16 mouse cellular contexts compared by ENCODE assay signal in the genomic region with DNA sequence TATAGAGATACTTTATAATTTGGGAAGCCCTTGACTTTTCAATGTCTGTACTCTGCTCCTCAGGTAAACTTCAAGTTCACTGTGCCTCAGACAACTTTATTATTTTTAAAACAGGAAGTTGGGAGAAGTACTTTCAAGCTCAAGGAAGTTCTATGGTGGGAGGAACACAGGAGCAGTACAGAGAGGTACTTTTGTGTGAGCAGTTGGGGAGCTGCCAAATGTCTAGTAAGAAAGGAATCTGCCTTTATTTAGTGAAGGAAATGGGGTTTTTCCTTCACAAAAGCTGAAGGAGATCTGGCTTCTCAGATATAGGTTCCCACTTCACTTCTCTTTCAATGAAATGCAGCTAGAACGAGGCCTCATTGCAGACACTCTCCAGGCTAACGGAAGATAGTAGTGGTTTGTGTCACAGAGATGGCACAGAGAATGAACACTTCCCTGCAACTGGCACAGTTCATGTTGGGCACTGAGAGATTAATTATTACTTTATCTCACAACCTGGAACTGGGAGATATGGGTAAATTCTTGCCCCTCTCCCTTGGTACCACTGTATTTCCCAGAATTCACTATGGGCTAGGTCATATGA. TPM values are rescaled to one million over a fixed set of nuclear protein-coding genes. Genes with fewer than 3 reads are reported as not detected.
DNase-seq lines count a peak whose midpoint lies in the region; ATAC-seq and TF ChIP-seq lines count a peak whose summit lies in the region.
"Had no signal": no experiment of that assay in that cellular context is flagged by ENCODE, and none has a peak within 500 bp of the region (broad histone marks: within the 10 kb centered on the region; RNA-seq: fewer than 3 reads in every experiment).

No protein-coding gene starts in this region.

- no peak overlapping the region for H3K4me3 ChIP-seq in heart, embryonic 10.5 days
- no peak overlapping the region for H3K4me3 ChIP-seq in lung, embryonic 14.5 days (ENCODE audit: low read depth, low read length)
- H3K4me3 ChIP-seq in lung, adult 2 months (replicated peaks; ENCODE audit: extremely low read depth, low read depth, low read length) = no peak overlapping the region
- H3K4me3 ChIP-seq in hindbrain, embryonic 13.5 days = no peak overlapping the region
- H3K4me3 ChIP-seq: forebrain, embryonic 10.5 days; gastrocnemius, adult 2 months; limb, embryonic 13.5 days; neural tube, embryonic 13.5 days had no signal

- no peaks in the 10 kb centered on the region for H3K36me3 ChIP-seq in heart, embryonic 10.5 days
- H3K36me3 ChIP-seq in lung, embryonic 14.5 days (ENCODE audit: insufficient read depth) = no peaks in the 10 kb centered on the region
- no peaks in the 10 kb centered on the region for H3K36me3 ChIP-seq in hindbrain, embryonic 13.5 days
- H3K36me3 ChIP-seq: forebrain, embryonic 10.5 days; limb, embryonic 13.5 days; neural tube, embryonic 13.5 days had no signal

- 55% methylated on average over 2 of the region's 2 CpGs for WGBS in heart, embryonic 10.5 days
- WGBS in lung, embryonic 14.5 days = 69% methylated on average over 2 of the region's 2 CpGs
- WGBS in lung, adult 2 months = 49% methylated on average over 2 of the region's 2 CpGs
- WGBS in hindbrain, embryonic 13.5 days = 87% methylated on average over 2 of the region's 2 CpGs

- intact Hi-C loops in heart, postnatal 10 days (cut with DNase I) = loop anchor here (10.0 kb wide), 1 partner anchor 206 kb away; no protein-coding TSS in a partner anchor

- H3K9ac ChIP-seq in lung, embryonic 14.5 days = no peak overlapping the region
- no peak overlapping the region for H3K9ac ChIP-seq in hindbrain, embryonic 13.5 days
- H3K9ac ChIP-seq: hindbrain, embryonic 14.5 days; limb, embryonic 13.5 days; neural tube, embryonic 13.5 days had no signal

- TF ChIP-seq CTCF in lung, embryonic 14.5 days (IDR thresholded peaks at IDR 0.05; ENCODE audit: low read depth) = no peak
- TF ChIP-seq CTCF in lung, adult 2 months (IDR thresholded peaks at IDR 0.05; ENCODE audit: insufficient read depth, low read length) = no peak

- TF ChIP-seq POLR2A in lung, adult 2 months (IDR thresholded peaks at IDR 0.05; ENCODE audit: borderline replicate concordance, extremely low read depth, low read depth, low read length) = no peak

- ATAC-seq in lung, embryonic 14.5 days (ENCODE audit: insufficient read depth) = no peak; the same call in 1 of the 2 replicates
- no peak for ATAC-seq in hindbrain, embryonic 13.5 days (ENCODE audit: low FRiP score)

- no peaks in the 10 kb centered on the region for H3K9me3 ChIP-seq in heart, embryonic 10.5 days
- H3K9me3 ChIP-seq in lung, embryonic 14.5 days (ENCODE audit: low read depth, low read length) = no peaks in the 10 kb centered on the region
- no peaks in the 10 kb centered on the region for H3K9me3 ChIP-seq in hindbrain, embryonic 13.5 days
- H3K9me3 ChIP-seq: forebrain, embryonic 10.5 days; limb, embryonic 13.5 days; neural tube, embryonic 13.5 days had no signal

- no peak overlapping the region; the same call in 1 of the 2 replicates for H3K27ac ChIP-seq in heart, embryonic 10.5 days
- H3K27ac ChIP-seq in lung, embryonic 14.5 days (ENCODE audit: low read depth) = no peak overlapping the region
- no peak overlapping the region for H3K27ac ChIP-seq in hindbrain, embryonic 13.5 days
- H3K27ac ChIP-seq: forebrain, embryonic 10.5 days; gastrocnemius, adult 2 months; hindbrain, embryonic 14.5 days; limb, embryonic 13.5 days; macrophage; neural tube, embryonic 13.5 days had no signal

- DNase-seq in heart, adult 18-20 months = peak; percentile 9 to 21
- no peak for DNase-seq in heart, embryonic 10.5 days (ENCODE audit: low spot score)
- peak; percentile 59 for DNase-seq in lung, embryonic 14.5 days
- no peak for DNase-seq in lung, adult 2 months
- peak; percentile 16 to 18 for DNase-seq in heart, postnatal 10 days
- DNase-seq in lung, postnatal 36 days = peak; percentile 21
- no peak for DNase-seq in right cerebral cortex, adult 18-20 months
- DNase-seq: cerebellum, adult 2 months; gastrocnemius, adult 2 months; thymus, adult 18-20 months had no signal

- H3K4me2 ChIP-seq in lung, embryonic 14.5 days = no peak overlapping the region
- H3K4me2 ChIP-seq in hindbrain, embryonic 13.5 days = no peak overlapping the region
- H3K4me2 ChIP-seq: hindbrain, embryonic 14.5 days; limb, embryonic 13.5 days; neural tube, embryonic 13.5 days had no signal

- H3K4me1 ChIP-seq in heart, embryonic 10.5 days = 0 out of 2 replicates have a peak, but pooled peaks cover 5% of the 10 kb centered on the region
- no peaks in the 10 kb centered on the region for H3K4me1 ChIP-seq in lung, embryonic 14.5 days (ENCODE audit: insufficient read depth)
- H3K4me1 ChIP-seq in lung, adult 2 months (ENCODE audit: control insufficient read depth, insufficient read depth, low read length) = peaks cover 4% of the 10 kb centered on the region; the same call in 1 of the 2 replicates
- H3K4me1 ChIP-seq in hindbrain, embryonic 13.5 days (replicated peaks) = no peaks in the 10 kb centered on the region
- H3K4me1 ChIP-seq: forebrain, embryonic 10.5 days; limb, embryonic 13.5 days; neural tube, embryonic 13.5 days had no signal

- H3K27me3 ChIP-seq in heart, embryonic 10.5 days (ENCODE audit: insufficient read depth, poor library complexity, severe bottlenecking) = no peaks in the 10 kb centered on the region
- H3K27me3 ChIP-seq in lung, embryonic 14.5 days (ENCODE audit: insufficient read depth, low read length) = no peaks in the 10 kb centered on the region
- no peaks in the 10 kb centered on the region for H3K27me3 ChIP-seq in hindbrain, embryonic 13.5 days
- H3K27me3 ChIP-seq: limb, embryonic 13.5 days; neural tube, embryonic 13.5 days had no signal

RNA-seq across cellular contexts. Expression of gene Hs3st1, which starts 3.7 kb away (rescaled TPM):
- total RNA-seq in heart, adult 18-20 months (2021) = 1 to 10 TPM; 4.4 to 5.0 TPM
- 4.5 and 4.9 TPM in 2 replicates for polyA plus RNA-seq in heart, embryonic 10.5 days (2016; fragmentation: Nextera tagmentation; extraction: Ambion mirVana)
- polyA plus RNA-seq in lung, embryonic 14.5 days (2014; fragmentation: Nextera tagmentation; extraction: Ambion mirVana) = 2.4 and 3.0 TPM in 2 replicates
- 83.0 and 83.3 TPM in 2 replicates for polyA plus RNA-seq in lung, adult 2 months (2012; rRNA removed)
- total RNA-seq in heart, postnatal 10 days (2021) = 10 to 100 TPM; 10.4 to 10.8 TPM
- polyA plus RNA-seq in hindbrain, embryonic 13.5 days (2015; fragmentation: Nextera tagmentation; extraction: Ambion mirVana) = 23.9 and 27.4 TPM in 2 replicates

Comparison
In these comparisons a context has a peak if more than half of its experiments do, and no peak if none do; other contexts are left out.
1. DNase-seq: peak in heart, adult 18-20 months (2 of 2), lung, embryonic 14.5 days (single experiment), heart, postnatal 10 days (2 of 2) and lung, postnatal 36 days (single experiment); none in heart, embryonic 10.5 days (single experiment), lung, adult 2 months (single experiment) and right cerebral cortex, adult 18-20 months (single experiment).